Mouse (Mus musculus): ENCODE results near the gene Tas2r122.
"Not testable (repeated sequence)": the region's sequence is repeated elsewhere in the genome, so short reads cannot be mapped to it uniquely, and the experiment has no call there.

Tas2r122 gene

DNA sequence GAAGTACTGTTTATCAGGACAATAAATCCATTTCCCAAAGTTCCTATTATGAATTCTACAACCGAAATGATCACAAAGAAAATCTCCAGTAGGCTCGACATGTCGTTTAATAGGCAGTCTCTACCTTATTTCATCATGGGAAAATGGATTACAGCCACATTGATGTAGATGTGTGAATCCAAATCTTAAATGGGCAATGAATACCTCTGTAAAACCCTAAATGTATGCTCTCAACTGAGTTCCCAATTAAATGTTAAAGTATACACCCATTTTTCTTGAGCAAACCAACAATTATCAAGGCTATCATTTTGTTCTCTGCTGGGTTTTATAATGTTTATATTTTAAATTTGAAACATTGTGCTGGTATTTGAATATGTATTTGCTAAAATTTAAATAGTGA, at the start of gene Tas2r122:
Gene Tas2r122 (minus strand): TSS at position 101 of the 400 bp plus-strand sequence.
- DNase-seq: no peak

GRCm38 (mm10) chr6:132754430-132754829, 42.7 kb upstream of the Tas2r122 start, which contains the start of gene Tas2r124:
Gene Tas2r124 (plus strand): TSS chr6:132754730.
- no peak for DNase-seq

- DNase-seq: no peak
Observed at GRCm38 (mm10) chr6:132750206-132750605, 38.5 kb upstream of the Tas2r122 start.

DNA sequence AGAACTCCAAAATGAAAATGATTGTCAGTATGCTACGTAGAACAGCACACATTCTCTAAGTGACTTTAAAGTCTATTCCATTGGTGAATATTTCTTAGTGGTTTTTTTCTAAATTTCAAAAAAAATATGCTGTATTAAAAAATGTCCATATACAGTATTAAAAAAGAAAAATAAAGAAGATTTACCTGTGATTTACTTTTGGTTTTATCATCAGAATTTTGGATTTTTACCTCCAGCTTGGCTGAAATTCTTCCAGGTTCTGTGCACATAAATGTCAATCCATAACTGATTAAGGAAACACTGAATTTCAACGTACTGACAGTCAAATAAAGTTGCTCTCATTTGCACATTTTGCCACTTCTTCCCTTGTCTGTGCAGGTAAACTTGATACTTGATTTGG, 26.2 kb upstream of the Tas2r122 start, which contains the start of gene Tas2r115:
Gene Tas2r115 (minus strand): TSS at position 101 of the 400 bp plus-strand sequence.
- no peak for DNase-seq

DNA sequence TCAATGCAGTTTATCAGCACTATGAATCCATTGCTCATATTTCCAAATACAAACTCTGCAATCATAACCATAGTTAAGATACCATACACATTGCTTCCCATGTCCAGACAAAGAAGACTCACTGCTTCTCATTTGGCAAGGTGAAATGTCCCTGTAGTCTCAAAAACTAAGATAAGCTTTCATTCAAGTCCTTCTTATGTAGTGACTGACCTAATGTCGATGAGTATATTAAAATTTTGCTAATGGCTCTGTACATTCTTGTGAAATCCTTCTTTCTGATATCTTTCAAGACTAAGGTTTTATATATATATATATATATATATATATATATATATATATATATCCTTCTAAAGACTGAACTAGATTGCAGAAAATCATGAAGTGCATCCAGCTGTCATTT, 10.8 kb downstream of the Tas2r122 start, which contains the start of gene Tas2r121:
Gene Tas2r121 (minus strand): TSS at position 101 of the 400 bp plus-strand sequence.
- DNase-seq: no peak

- DNase-seq: not testable (repeated sequence)
Observed at GRCm38 (mm10) chr6:132691596-132691995, 20.1 kb downstream of the Tas2r122 start.

Measured in kidney, postnatal 36 days (tissue).